Mouse (Mus musculus): Measurements from ENCODE around the gene Tepp.
A peak's percentile ranks its signal among the peaks of the same experiment; 100 is the strongest.

Gene Tepp

GRCm38 (mm10) chr8:95331720-95332436 lies 21.5 kb downstream of the Tepp start, which contains the start of the genes Zfp319 and Usb1:
Gene Zfp319, minus strand, starts transcription at chr8:95331950.
Gene Usb1, plus strand, starts transcription at chr8:95332284.
- DNase-seq = peak; percentile 92

- no peak for DNase-seq
Measured at GRCm38 (mm10) chr8:95332437-95333199, 22.3 kb downstream of the Tepp start.

- DNase-seq = no peak
Measured at GRCm38 (mm10) chr8:95335706-95336105, 25.3 kb downstream of the Tepp start.

GRCm38 (mm10) chr8:95336363-95336762 lies 26.0 kb downstream of the Tepp start:
- no peak for DNase-seq

- no peak for DNase-seq
Measured at GRCm38 (mm10) chr8:95341721-95342120, 31.4 kb downstream of the Tepp start.

- no peak for DNase-seq
Measured at GRCm38 (mm10) chr8:95344668-95345067, 34.3 kb downstream of the Tepp start.

GRCm38 (mm10) chr8:95346643-95347545 lies 36.5 kb downstream of the Tepp start:
- no peak for DNase-seq

GRCm38 (mm10) chr8:95348356-95348755 lies 38.0 kb downstream of the Tepp start:
- no peak for DNase-seq

- peak; percentile 33 for DNase-seq
Measured at GRCm38 (mm10) chr8:95348811-95349630, 38.7 kb downstream of the Tepp start.

- no peak for DNase-seq
Measured at GRCm38 (mm10) chr8:95351461-95351860, 41.1 kb downstream of the Tepp start.

GRCm38 (mm10) chr8:95352151-95352870 lies 41.9 kb downstream of the Tepp start, which contains the start of gene Mmp15:
Gene Mmp15, plus strand, starts transcription at chr8:95352268.
- peak; percentile 30 for DNase-seq

GRCm38 (mm10) chr8:95352871-95353866 lies 42.8 kb downstream of the Tepp start:
- peak; percentile 20 for DNase-seq

GRCm38 (mm10) chr8:95354606-95355005 lies 44.2 kb downstream of the Tepp start:
- no peak for DNase-seq

GRCm38 (mm10) chr8:95358550-95359411 lies 48.4 kb downstream of the Tepp start:
- DNase-seq = no peak

- no peak for DNase-seq
Measured at GRCm38 (mm10) chr8:95360181-95361015, 50.0 kb downstream of the Tepp start.

GRCm38 (mm10) chr8:95361016-95361341 lies 50.6 kb downstream of the Tepp start:
- no peak for DNase-seq

GRCm38 (mm10) chr8:95362272-95362671 lies 51.9 kb downstream of the Tepp start:
- DNase-seq = no peak

- no peak for DNase-seq
Measured at GRCm38 (mm10) chr8:95363849-95364248, 53.5 kb downstream of the Tepp start.
